Mouse (Mus musculus) T-helper 2 cell (primary cell): ENCODE data around the gene Ptcra.
"Not testable (repeated sequence)": the region's sequence is repeated elsewhere in the genome, so short reads cannot be mapped to it uniquely, and the experiment has no call there.

Source experiments
- in situ Hi-C: fragments of 300-600 bp; cut with MboI, MseI; formaldehyde crosslinking; loops from one replicate; pipeline ENCODE4 v1.15.1; 2025; ENCODE audit warnings: high pct_unique_total_duplicates

The Ptcra gene

DNA sequence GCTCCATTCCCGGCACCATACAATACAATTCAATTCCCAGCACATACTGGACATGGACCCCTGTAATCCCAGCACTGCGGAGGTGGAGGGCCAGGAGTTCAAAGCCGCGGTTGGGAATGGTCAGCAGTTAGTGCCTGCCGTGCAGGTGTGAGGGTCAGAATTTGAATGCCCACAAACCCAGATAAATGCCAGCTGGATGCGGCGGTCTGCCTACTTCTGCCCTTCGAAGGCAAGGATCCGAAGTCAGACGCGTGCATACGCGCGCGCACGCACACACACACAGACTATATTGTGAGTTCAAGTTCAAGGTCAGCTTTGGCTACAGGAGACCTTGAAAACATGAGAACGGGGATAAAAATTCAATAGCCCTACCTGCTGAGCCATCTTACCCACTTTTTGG lies 8.1 kb upstream of the Ptcra start:
- in situ Hi-C loops, result no loop called here

DNA sequence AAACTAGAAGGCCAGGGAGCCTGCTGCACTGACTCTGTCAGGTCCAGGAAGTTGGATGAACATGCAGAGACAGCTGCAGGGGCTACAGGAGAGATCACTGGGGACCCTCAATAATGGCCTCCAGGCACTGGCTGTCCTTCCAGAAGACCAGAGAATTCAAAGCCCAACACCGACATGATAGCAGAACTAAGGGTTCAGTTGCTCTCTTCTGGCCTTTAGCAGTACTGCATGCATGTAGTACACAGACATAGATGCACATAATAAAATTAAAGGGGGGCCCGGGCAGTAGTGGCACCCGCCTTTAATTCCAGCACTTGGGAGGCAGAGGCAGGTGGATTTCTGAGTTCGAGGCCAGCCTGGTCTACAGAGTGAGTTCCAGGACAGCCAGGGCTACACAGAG lies 7.5 kb upstream of the Ptcra start:
- in situ Hi-C loops, result no loop called here

- in situ Hi-C loops, result no loop called here
These were observed 7.0 kb upstream of the Ptcra start for GRCm38 (mm10) chr17:46770546-46770945.

GRCm38 (mm10) chr17:46767868-46768267 lies 4.4 kb upstream of the Ptcra start:
- in situ Hi-C loops, result no loop called here

- in situ Hi-C loops, result not testable (repeated sequence)
These were observed 1.4 kb upstream of the Ptcra start for GRCm38 (mm10) chr17:46764916-46765315.

DNA sequence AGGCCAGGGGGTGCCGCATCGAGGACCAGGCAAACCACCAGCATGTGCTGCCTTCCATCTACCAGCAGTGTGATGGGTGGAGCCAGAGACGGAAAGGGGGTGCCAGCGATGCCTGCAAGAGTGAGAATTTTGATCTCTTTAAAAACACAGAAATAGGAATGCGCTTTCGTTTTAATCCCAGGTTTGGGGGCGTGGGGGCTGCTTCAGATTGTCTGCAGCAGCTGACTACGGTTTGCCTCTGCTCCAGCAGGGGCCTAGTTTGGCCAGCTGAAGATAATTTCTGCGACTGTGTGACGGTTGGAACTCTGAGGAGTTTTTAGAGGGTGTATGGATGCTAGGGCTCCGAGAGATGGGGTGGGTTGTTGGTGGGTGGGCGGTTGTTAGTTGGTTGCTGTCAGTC lies 4.8 kb downstream of the Ptcra start:
- in situ Hi-C loops, result no loop called here

GRCm38 (mm10) chr17:46751794-46752556 lies 11.5 kb downstream of the Ptcra start, which contains the start of gene Cnpy3:
Cnpy3 (minus strand) TSS chr17:46752214.
- in situ Hi-C loops, result no loop called here

DNA sequence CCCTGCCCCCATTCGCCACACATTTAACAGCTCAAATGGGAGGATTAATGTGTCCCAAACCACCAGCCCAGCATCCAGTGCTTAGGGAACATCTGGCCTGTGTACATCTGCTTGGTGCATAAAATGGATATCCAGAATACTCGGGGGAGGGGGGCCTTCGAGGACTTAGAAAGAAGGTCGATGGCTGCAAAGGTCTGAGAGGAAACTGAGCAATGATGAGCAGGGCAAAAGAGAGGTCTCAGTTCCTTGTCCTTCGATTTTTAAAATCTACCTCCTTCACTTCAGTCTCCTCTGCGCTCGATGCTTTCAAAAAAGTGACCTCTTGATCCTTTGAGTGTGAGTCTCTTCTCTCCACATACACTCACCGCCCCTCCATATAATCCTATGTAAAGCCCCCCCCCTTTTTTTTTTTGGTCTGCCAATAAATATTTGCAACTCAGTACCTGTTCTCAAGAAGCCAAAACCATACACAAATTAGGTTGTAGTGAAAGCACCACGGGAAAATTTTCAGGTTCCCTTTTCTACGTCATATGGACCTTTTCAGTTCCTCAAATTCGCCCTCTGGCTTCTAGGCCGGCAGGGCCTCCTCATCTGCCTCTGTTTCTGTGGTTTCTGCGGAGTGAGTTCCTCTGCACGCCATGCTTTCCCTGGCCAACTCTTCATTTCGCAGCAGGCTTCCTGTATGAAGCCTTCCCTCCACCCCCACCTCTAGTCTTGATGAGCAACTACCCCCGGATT lies 12.3 kb downstream of the Ptcra start:
- in situ Hi-C loops, result no loop called here

GRCm38 (mm10) chr17:46750580-46750979 lies 12.9 kb downstream of the Ptcra start:
- in situ Hi-C loops, result no loop called here

DNA sequence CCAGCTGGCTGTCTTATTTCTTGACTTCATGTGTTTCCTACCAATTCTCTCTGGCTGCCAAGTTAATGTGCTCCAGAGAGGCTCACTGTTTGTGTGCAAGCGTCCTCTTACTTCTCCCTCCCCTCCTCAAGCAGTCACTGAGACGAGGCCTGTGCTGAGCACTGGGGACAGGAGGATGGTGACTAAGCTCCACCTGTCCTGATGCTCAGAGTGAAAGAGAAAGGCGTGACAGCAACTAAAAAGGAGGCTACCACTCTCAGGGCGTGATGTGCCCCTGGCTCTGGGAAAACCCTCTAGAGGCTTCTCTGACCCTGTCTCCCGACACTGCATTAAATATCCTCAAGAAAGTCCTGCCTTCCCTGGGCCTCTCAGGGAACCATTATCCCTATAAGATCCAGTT lies 14.2 kb downstream of the Ptcra start:
- in situ Hi-C loops, result no loop called here

DNA sequence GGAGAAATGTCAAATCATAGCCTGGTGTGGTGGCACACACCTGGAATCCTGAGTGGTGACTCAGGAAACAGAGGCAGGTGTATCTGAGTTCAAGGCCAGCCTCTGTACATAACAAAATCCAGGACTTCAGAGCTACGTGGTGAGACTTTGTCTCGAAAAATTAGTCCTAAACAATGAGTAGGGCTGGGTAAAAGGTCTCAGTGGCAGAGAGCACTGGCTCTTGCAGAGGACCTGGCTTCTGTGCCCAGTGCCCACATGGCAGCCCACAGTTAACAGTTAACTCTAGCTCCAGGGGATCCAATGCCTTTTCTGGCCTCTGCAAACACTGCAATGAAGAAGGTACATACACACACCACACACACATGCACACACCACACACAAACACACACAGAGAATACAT lies 15.7 kb downstream of the Ptcra start:
- in situ Hi-C loops, result no loop called here

- in situ Hi-C loops, result no loop called here
These were observed 16.3 kb downstream of the Ptcra start for GRCm38 (mm10) chr17:46747234-46747633.

DNA sequence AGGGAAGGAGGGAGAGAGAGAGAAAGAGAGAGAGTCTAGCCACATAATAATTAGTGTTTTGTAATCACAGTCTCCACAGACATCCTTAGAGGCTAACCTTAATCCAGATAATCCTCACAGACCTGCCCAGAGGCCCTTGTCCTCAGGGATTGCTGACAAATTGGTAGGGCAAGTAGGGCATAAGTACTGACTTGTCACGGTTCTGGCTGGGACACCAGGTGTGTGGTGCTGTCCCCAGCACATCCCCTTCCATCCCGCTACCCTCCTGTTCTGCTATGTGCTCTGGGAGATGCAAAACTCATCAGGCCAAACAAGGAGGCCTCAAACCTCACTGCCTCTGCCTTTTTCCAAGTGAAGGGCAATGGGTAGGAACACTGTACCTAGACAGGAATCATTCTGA lies 18.0 kb downstream of the Ptcra start:
- in situ Hi-C loops, result no loop called here

DNA sequence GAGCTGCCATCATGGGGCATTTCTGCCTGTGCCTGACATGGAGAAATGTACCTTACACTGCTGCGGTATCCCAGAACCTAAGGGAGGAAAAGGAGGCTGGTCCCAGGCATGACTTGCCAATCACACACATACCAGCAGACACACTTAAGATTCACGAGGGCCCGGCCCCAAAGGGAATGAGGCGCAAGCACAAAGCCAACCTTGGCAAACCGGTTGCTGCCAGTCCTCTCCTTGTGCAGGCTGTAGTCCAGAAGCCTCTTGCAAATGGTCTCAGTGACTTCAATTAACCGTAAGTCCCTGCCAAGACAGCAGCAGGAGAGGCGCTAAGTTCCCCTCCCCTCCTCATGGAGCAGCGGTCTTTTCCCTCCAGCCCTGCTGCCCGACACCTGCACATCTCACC lies 20.5 kb downstream of the Ptcra start:
- in situ Hi-C loops, result no loop called here

DNA sequence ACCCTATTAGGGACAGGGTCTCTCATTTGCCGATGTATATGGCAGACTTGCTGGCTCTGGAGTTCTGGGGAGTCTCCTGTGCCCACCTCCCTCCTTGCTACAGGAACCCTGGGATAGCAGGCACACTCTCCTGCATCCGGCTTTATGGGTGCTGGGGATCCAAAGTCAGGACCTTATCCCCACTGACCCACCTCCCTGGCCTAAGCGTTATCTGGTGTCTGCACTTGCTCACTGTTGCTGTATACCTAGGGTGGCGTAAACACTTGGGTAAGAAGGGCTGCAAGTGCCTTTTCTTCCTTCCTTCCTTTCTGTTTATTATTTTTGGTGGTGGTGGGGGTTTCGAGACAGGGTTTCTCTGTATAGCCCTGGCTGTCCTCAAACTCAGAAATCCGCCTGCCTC lies 22.2 kb downstream of the Ptcra start:
- in situ Hi-C loops, result no loop called here

DNA sequence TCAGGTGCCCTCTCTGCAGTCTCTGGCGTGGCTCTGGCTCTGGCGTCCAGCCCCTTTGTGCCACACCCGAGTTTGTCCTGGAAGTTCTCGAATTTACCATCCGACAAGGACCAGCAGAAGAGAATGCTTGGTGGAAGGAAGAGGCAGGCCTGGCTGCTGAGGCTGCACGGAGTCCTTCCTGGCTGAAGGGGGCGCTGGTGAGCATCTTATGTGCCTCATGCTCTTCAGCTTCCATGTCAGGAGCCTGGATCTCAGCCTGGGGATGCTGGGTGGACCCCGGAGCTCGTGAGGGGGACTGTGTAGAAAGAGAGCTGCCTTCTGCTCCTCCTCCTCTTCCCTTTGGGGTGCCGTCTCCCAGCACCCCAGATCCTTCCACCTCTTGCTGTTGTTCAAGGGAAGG lies 27.4 kb downstream of the Ptcra start:
- in situ Hi-C loops, result no loop called here

- in situ Hi-C loops, result no loop called here
These were observed 28.2 kb downstream of the Ptcra start for GRCm38 (mm10) chr17:46735287-46735686.

- in situ Hi-C loops, result no loop called here
These were observed 29.5 kb downstream of the Ptcra start for GRCm38 (mm10) chr17:46734055-46734454.

DNA sequence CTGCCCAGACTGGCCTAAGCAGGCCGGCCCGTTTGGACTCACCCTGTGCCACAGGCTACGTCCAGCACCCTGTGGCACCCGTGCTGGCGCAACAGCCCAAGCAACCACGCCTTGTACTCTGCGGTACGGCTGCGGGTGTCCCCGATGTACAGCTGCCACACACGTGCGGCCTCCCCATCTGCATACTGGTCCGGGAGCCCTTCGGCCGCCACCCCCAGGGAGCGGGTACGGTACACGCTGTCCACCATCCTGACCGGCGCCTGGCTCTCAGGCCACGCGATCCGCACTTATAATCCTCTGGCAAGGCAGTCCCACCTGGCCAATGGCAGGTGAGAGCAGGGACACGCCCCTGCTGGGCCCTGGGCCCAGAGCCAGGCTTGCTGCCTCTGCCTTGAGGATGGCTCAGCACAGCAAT lies 34.6 kb downstream of the Ptcra start, which contains the start of gene Gnmt:
Gene Gnmt (minus strand): TSS at position 265 of the 415 bp plus-strand sequence.
- in situ Hi-C loops, result no loop called here

- in situ Hi-C loops, result no loop called here
These were observed 35.0 kb downstream of the Ptcra start for GRCm38 (mm10) chr17:46728496-46728895.

DNA sequence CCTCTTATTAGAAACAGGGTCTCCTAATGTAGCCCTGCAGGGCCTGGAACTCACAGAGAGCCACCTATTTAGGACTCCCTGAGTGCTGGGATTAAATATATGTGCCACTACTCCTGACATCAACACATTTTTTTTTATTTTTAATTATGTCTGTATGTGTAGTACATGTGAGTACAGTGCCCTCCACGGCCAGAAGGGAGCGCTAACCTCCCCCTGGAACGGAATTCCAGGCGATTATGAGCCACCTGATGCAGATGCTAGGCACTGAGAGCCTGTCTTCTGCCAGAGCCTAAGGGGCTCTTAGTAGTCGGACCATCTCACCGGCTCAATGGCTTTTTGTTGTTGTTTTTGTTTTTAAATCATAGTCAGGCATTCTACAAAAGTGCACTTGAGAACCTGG lies 35.5 kb downstream of the Ptcra start:
- in situ Hi-C loops, result no loop called here

DNA sequence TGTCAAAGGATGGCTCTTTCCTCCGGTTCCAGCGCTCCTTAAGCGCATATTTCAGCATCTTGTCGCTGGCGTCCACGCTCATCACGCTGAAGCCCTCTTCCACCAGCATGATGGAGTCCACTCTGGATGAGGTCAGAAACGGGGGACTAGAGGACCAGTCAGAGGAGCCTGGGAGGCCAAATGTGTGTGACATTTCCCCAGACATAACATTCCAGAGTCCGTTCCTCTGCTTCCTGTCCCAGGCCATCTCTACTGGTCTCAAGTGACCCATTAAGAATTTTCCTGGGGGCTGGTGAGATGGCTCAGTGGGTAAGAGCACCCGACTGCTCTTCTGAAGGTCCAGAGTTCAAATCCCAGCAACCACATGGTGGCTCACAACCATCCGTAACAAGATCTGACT lies 36.2 kb downstream of the Ptcra start:
- in situ Hi-C loops, result no loop called here
